Comparison of ENCODE assay signal across 18 mouse cellular contexts in the genomic region with DNA sequence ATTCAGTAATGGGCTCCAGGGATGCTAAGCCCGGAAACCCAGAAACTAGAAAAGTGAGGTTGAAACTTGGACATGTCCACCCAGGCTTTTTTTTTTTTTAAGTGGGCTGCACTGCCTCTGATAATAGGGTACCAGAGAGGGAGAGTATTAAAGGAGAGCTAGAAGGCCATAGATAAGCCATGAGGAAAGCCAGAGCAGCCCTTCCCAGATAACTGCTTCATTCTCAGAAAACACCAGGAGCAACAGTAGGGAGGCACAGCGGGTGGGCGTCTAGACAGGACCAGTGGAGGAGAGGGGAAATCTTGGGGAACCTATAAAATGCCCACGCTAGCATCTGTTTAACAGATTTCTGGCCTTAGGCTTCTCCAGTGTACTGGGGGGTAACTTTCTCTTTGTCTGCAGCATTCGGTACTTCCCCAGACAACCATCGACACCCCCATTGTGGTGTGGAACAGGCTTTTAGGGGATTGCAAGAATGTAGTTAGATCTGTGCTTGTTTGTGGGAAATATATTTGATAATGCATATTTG.
A peak's percentile ranks its signal among the peaks of the same experiment; 100 is the strongest.
DNase-seq lines count a peak whose midpoint lies in the region; ATAC-seq and TF ChIP-seq lines count a peak whose summit lies in the region.
"Had no signal": no experiment of that assay in that cellular context is flagged by ENCODE, and none has a peak within 500 bp of the region (broad histone marks: within the 10 kb centered on the region; RNA-seq: fewer than 3 reads in every experiment).

No protein-coding gene starts in this region.

- H3K9me3 ChIP-seq in heart, embryonic 13.5 days = no peaks in the 10 kb centered on the region
- no peaks in the 10 kb centered on the region for H3K9me3 ChIP-seq in lung, embryonic 14.5 days (ENCODE audit: low read depth, low read length)
- H3K9me3 ChIP-seq in limb, embryonic 11.5 days (ENCODE audit: control insufficient read depth, low read length) = no peaks in the 10 kb centered on the region
- no peaks in the 10 kb centered on the region for H3K9me3 ChIP-seq in midbrain, postnatal 0 days (ENCODE audit: low read length)
- H3K9me3 ChIP-seq in forebrain, embryonic 15.5 days = no peaks in the 10 kb centered on the region
- H3K9me3 ChIP-seq: embryonic facial prominence, embryonic 12.5 days; hindbrain, embryonic 15.5 days; liver, embryonic 15.5 days; midbrain, embryonic 15.5 days had no signal

- peak overlapping the region; percentile 62 for H3K4me2 ChIP-seq in heart, embryonic 13.5 days
- peak overlapping the region; percentile 47; the same call in 1 of the 2 replicates for H3K4me2 ChIP-seq in lung, embryonic 14.5 days
- no peak overlapping the region for H3K4me2 ChIP-seq in limb, embryonic 11.5 days (ENCODE audit: low read depth, severe bottlenecking)
- no peak overlapping the region for H3K4me2 ChIP-seq in midbrain, postnatal 0 days (ENCODE audit: low read depth, low read length, poor library complexity, severe bottlenecking)
- no peak overlapping the region for H3K4me2 ChIP-seq in forebrain, embryonic 15.5 days (replicated peaks)
- H3K4me2 ChIP-seq: embryonic facial prominence, embryonic 12.5 days; hindbrain, embryonic 15.5 days; liver, embryonic 15.5 days; midbrain, embryonic 15.5 days had no signal

- H3K27me3 ChIP-seq in heart, embryonic 13.5 days (replicated peaks) = no peaks in the 10 kb centered on the region
- no peaks in the 10 kb centered on the region for H3K27me3 ChIP-seq in lung, embryonic 14.5 days (ENCODE audit: insufficient read depth, low read length)
- no peaks in the 10 kb centered on the region for H3K27me3 ChIP-seq in limb, embryonic 11.5 days (ENCODE audit: control insufficient read depth, insufficient read depth, low read length)
- H3K27me3 ChIP-seq in midbrain, postnatal 0 days (ENCODE audit: insufficient read depth, low read length) = no peaks in the 10 kb centered on the region
- no peaks in the 10 kb centered on the region for H3K27me3 ChIP-seq in forebrain, embryonic 15.5 days
- H3K27me3 ChIP-seq: embryonic facial prominence, embryonic 12.5 days; hindbrain, embryonic 15.5 days; liver, embryonic 15.5 days; midbrain, embryonic 15.5 days had no signal

- H3K4me1 ChIP-seq in heart, embryonic 13.5 days = peaks cover 41% of the 10 kb centered on the region
- 0 out of 2 replicates have a peak, but pooled peaks cover 5% of the 10 kb centered on the region for H3K4me1 ChIP-seq in lung, embryonic 14.5 days (ENCODE audit: insufficient read depth)
- H3K4me1 ChIP-seq in limb, embryonic 11.5 days (ENCODE audit: control insufficient read depth, insufficient read depth, low read length) = peaks cover 13% of the 10 kb centered on the region
- no peaks in the 10 kb centered on the region for H3K4me1 ChIP-seq in midbrain, postnatal 0 days (ENCODE audit: insufficient read depth, low read length)
- no peaks in the 10 kb centered on the region for H3K4me1 ChIP-seq in forebrain, embryonic 15.5 days
- H3K4me1 ChIP-seq: liver, embryonic 15.5 days had no signal

- H3K36me3 ChIP-seq in heart, embryonic 13.5 days = no peaks in the 10 kb centered on the region
- H3K36me3 ChIP-seq in lung, embryonic 14.5 days (ENCODE audit: insufficient read depth) = no peaks in the 10 kb centered on the region
- H3K36me3 ChIP-seq in limb, embryonic 11.5 days (ENCODE audit: control insufficient read depth, insufficient read depth, low read length) = no peaks in the 10 kb centered on the region
- H3K36me3 ChIP-seq in midbrain, postnatal 0 days (ENCODE audit: insufficient read depth, low read length) = no peaks in the 10 kb centered on the region
- no peaks in the 10 kb centered on the region for H3K36me3 ChIP-seq in forebrain, embryonic 15.5 days
- H3K36me3 ChIP-seq: embryonic facial prominence, embryonic 12.5 days; hindbrain, embryonic 15.5 days; liver, embryonic 15.5 days; midbrain, embryonic 15.5 days had no signal

- DNase-seq in heart, adult 8-10 months (ENCODE audit: low spot score) = no peak
- peak; percentile 5 for DNase-seq in lung, embryonic 14.5 days
- DNase-seq in lung, postnatal 14 days = no peak
- DNase-seq in forelimb bud, embryonic 11.5 days (ENCODE audit: low read depth, low spot score) = peak; percentile 33
- DNase-seq in limb, embryonic 11.5 days (ENCODE audit: low spot score) = no peak
- no peak for DNase-seq in midbrain, postnatal 0 days (ENCODE audit: low spot score)
- DNase-seq: adrenal gland, postnatal 25 days; cerebellum, adult 2 months; layer of hippocampus, postnatal 36 days; spleen, adult 18-20 months; thymus, adult 18-20 months had no signal

- no peak; the same call in 1 of the 2 replicates for ATAC-seq in heart, embryonic 13.5 days (ENCODE audit: extremely low read depth, insufficient number of reproducible peaks, low FRiP score, low TSS enrichment)
- no peak for ATAC-seq in lung, embryonic 14.5 days (ENCODE audit: insufficient read depth)
- ATAC-seq in limb, embryonic 11.5 days (ENCODE audit: insufficient number of reproducible peaks, low FRiP score, low TSS enrichment, low read depth) = no peak
- no peak for ATAC-seq in midbrain, postnatal 0 days (ENCODE audit: low FRiP score)
- no peak for ATAC-seq in forebrain, embryonic 15.5 days (replicated peaks)
- ATAC-seq: intestine, embryonic 16.5 days; midbrain, embryonic 15.5 days had no signal

- 0 out of 2 replicates have a peak overlapping the region, but pooled peaks have one; percentile 45 for H3K9ac ChIP-seq in heart, embryonic 13.5 days
- H3K9ac ChIP-seq in lung, embryonic 14.5 days = no peak overlapping the region
- no peak overlapping the region for H3K9ac ChIP-seq in limb, embryonic 11.5 days (ENCODE audit: low read length)
- H3K9ac ChIP-seq in midbrain, postnatal 0 days (replicated peaks; ENCODE audit: low read length, poor library complexity, severe bottlenecking) = no peak overlapping the region
- H3K9ac ChIP-seq in forebrain, embryonic 15.5 days (replicated peaks) = no peak overlapping the region
- H3K9ac ChIP-seq: embryonic facial prominence, embryonic 12.5 days; hindbrain, embryonic 15.5 days; liver, embryonic 15.5 days; midbrain, embryonic 15.5 days had no signal

- H3K27ac ChIP-seq in heart, embryonic 13.5 days (replicated peaks) = peak overlapping the region; percentile 78
- H3K27ac ChIP-seq in lung, embryonic 14.5 days (ENCODE audit: low read depth) = peak overlapping the region; percentile 28; the same call in 1 of the 2 replicates
- H3K27ac ChIP-seq in limb, embryonic 11.5 days (replicated peaks; ENCODE audit: low read depth, low read length) = peak overlapping the region; percentile 45; the same call in 1 of the 2 replicates
- no peak overlapping the region for H3K27ac ChIP-seq in midbrain, postnatal 0 days (ENCODE audit: low read depth, low read length)
- no peak overlapping the region for H3K27ac ChIP-seq in forebrain, embryonic 15.5 days (replicated peaks)
- H3K27ac ChIP-seq: embryonic facial prominence, embryonic 12.5 days; hindbrain, embryonic 15.5 days; liver, embryonic 15.5 days; midbrain, embryonic 15.5 days had no signal

- WGBS in heart, embryonic 13.5 days = 25% methylated on average over 6 of the region's 6 CpGs
- WGBS in lung, embryonic 14.5 days = 51% methylated on average over 6 of the region's 6 CpGs
- WGBS in limb, embryonic 11.5 days = 40% methylated on average over 6 of the region's 6 CpGs
- 61% methylated on average over 6 of the region's 6 CpGs for WGBS in midbrain, postnatal 0 days
- WGBS in forebrain, embryonic 15.5 days = 72% methylated on average over 6 of the region's 6 CpGs

- peak overlapping the region; percentile 27 for H3K4me3 ChIP-seq in heart, embryonic 13.5 days
- H3K4me3 ChIP-seq in lung, embryonic 14.5 days (ENCODE audit: low read depth, low read length) = no peak overlapping the region
- H3K4me3 ChIP-seq in limb, embryonic 11.5 days (ENCODE audit: low read depth, low read length) = no peak overlapping the region
- no peak overlapping the region for H3K4me3 ChIP-seq in midbrain, postnatal 0 days (ENCODE audit: low read depth, low read length)
- no peak overlapping the region for H3K4me3 ChIP-seq in forebrain, embryonic 15.5 days
- H3K4me3 ChIP-seq: embryonic facial prominence, embryonic 12.5 days; hindbrain, embryonic 15.5 days; liver, embryonic 15.5 days; midbrain, embryonic 15.5 days had no signal

- no peak for TF ChIP-seq CTCF in lung, embryonic 14.5 days (IDR thresholded peaks at IDR 0.05; ENCODE audit: low read depth)
- no peak for TF ChIP-seq CTCF in midbrain, postnatal 0 days (IDR thresholded peaks at IDR 0.05)

Comparison
In these comparisons a context has a peak if more than half of its experiments do, and no peak if none do; other contexts are left out.
1. DNase-seq: peak in lung, embryonic 14.5 days (single experiment) and forelimb bud, embryonic 11.5 days (single experiment); none in heart, adult 8-10 months (single experiment), lung, postnatal 14 days (single experiment), limb, embryonic 11.5 days (single experiment) and midbrain, postnatal 0 days (single experiment).
2. H3K27ac ChIP-seq: peak in heart, embryonic 13.5 days (single experiment), lung, embryonic 14.5 days (single experiment) and limb, embryonic 11.5 days (single experiment); none in midbrain, postnatal 0 days (single experiment) and forebrain, embryonic 15.5 days (single experiment).
3. H3K4me2 ChIP-seq: peak in heart, embryonic 13.5 days (single experiment) and lung, embryonic 14.5 days (single experiment); none in limb, embryonic 11.5 days (single experiment), midbrain, postnatal 0 days (single experiment) and forebrain, embryonic 15.5 days (single experiment).